Mouse (Mus musculus) testis, postnatal 14 days (tissue): Measurements from ENCODE around the gene Tceanc2.
"Not testable (repeated sequence)": the region's sequence is repeated elsewhere in the genome, so short reads cannot be mapped to it uniquely, and the experiment has no call there.

Source experiments
- DNase-seq: peaks from one replicate; pipeline ENCODE4 v3.0.0; 2021; ENCODE audit warnings: low spot score

Tceanc2 gene

DNA sequence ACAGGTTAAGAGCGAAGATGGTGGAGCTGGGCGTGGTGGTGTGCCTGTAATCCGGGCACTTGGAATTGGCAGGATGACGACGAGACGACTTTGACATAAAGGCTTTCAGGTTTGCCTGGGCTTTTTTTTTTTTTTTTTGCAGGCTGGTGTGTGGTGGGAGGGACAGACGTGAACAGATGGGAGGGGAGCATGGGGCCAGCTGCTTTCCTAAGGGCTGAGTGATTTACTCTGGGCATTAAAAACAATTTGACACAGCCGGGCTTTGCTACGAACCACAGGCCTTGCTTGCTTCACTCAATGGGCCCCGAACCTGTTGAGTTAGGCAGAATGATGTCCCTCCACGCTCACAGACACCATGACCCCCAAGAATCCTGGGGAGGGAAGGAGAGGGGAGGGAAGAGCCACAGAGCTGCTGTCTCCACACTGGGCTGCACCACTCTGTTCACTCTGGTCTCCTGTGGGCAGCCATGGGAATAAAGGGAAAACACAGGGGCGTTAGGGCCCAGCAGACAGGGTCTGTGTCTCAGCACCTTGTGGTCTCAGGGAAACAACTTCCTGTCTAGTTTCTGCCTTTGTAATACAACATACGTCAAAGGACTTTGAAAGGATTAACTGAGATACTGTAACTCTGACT, 51.9 kb downstream of the Tceanc2 start:
- no peak for DNase-seq

DNA sequence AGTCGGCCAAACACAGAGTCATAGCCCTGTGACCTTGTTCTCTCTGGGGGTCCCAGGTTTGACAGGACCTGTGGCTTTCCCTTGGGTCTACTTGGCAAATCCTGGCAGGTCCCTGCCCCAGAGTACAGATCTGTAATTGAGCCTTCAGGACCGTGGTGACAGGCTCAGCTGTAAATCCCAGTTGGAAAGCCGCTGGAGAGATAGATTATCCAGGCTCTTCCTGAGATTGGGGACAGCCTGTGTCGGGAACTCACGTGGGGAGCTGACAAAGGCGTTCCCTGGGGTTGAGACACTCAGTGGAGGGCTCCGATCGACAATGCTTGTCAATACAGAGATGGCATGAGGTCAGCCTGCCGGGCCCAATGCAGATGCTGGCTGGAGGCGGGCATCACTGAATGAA, 52.5 kb downstream of the Tceanc2 start:
- DNase-seq, result no peak

DNA sequence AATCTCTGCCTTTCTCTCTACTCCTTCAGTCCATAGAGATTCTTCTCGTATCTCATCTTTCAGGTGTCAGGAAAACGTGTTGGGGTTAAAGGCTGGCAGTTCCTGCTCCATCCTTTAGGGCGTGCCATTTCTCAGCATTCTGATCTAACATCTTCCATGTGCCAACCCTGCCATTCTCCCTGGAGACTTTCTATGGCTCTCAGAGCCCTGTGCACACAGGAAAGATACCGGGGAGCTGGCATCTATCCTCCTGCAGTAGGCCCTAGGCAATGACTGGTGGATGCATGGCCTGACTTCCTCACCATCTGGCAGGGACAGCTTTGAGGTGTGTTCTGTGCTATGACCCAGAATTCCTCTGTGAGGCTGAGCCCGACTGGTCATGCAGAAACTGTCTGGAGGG, 53.8 kb downstream of the Tceanc2 start:
- DNase-seq, result no peak

DNA sequence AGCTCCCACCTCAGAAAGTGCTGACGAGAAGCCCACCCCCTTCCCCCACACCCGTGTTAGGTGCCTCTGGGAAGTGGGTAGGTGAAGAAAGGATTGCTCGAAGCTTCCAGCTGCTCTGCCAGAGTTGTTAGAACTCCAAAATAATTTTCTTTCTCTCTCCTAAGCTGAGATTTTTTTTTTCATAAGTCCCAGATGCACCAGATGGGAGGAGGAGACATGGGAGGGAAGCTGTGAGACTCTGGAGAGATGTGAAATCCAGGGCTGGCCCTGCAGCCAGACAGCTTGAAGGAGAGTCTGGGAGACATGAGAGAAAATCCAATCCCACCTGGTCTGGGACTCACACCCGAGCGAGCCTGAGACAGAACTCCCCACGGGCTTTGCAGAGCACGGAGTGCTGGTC, 54.5 kb downstream of the Tceanc2 start:
- no peak for DNase-seq

DNA sequence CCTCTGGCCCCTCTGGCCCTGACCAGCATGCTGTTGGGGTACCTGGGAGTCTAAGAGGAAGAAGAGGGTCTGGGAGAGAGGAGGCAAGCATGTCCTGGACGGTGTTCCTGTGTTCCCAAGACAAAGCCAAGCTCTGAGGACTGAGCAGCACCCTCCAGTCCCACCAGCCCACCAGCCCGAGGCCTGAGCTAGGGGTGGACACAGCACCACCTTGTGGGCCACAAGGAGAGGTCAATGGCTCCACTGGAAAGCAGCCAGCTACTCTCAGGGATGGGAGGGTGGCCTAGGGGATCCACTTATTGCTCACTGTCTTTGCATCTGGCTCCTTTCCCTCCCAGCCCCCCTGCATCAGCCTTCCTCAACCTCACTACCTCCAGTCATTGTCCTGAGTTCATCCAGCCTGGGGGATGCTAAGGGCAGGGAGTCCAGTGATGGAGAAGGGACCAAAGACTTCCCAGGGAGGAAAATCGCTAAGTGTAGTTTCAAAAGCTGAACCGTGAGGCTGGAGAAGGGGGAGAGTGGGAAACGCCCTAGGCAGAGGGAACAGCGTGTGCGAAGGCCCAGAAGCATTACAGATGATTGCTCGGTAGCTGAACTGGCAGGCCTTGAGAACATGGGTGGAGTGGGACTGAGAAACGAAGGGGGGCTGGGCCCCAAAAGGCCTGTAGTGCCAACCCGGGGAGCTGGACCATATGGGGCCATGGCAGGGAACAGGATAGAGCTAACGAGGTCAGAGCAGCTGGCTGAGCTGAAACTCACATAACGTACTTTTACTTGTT, 57.6 kb downstream of the Tceanc2 start:
- peak; percentile 22 for DNase-seq

DNA sequence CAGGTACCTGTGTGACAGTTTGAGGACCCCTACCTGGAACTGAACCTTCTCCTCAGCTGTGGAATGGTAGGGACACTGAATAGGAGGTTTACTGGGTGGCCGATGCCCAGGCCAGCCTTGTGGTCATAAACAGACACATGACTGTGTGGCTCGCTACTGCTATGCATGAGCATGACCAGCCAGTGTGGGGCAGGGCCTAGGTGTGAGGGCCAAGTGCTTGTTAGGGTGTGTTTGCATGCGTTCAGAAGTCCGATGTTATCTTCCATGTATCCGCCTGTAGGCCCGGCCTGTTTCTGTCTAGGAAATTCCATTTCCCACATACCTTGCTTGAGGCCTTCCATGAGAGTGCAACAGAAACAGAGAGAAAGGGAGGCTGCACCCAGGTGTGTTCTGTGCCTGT, 58.2 kb downstream of the Tceanc2 start:
- no peak for DNase-seq

DNA sequence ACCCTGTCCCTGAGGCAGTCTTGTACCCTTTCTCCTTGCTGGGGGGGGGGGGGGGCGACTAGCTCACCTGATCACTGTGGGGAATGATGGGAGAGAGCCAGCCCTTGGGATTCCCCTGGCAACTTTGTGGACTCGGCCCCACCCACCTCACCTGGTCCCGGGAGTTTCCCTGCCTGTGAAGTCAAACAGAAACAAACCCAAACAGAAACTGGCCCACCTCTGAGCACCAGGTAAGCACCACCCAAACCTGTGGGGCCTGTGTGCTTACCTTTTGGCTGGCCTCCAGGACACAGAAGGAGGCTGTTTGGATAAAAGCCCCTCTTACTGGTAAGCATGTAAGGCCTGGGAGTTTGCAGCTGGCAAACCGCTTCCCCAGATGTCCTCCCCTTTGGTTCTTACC, 59.9 kb downstream of the Tceanc2 start:
- no peak for DNase-seq

DNA sequence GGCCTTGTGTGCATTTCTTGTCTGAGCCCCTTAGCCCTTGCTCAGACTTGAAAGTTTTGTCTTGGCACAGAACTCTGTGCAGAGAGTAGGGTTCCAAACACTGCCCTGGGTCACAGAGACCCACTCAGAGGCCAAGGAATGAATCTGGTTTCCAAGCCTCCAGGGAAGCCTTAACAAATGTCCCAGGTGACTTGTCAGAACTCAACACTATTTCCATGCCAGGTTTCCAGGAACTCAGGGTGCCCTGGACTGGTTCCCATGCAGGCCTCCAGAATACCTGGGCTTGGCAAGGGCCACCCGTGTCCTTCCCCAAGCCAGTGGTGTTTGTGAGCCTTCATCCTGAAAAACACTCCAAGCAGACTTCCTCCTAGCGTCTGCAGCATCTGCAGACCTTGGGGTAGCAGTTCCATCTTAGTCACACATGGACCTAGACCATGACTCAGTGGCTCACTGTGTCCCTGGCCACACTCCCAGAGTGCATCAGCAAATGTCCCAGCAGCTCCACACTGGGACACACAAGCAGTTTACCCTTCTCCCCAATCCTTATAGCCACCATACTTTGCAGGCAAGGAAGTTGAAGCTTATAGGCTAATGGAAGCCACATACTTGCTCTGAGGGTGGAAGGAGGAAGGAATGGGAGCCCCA, 61.1 kb downstream of the Tceanc2 start:
- no peak for DNase-seq

DNA sequence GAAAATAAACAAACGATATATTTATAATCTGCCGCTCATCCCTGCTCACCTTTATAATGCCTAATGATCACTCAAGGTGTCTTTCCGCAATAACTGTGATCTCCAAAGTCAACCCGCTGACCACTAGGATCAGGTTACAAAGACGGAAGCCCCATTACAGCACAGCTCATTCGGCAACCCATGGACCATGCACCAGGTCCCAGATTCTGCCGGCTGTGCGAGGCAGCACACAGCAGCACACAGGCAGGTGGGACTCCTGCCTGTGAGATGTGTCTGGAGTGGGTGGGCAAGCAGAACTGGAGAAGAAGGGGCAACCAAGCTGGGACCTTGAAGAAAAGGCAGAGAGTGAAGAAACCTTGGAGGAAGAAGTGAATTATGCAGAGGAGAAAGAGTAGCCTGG, 64.6 kb downstream of the Tceanc2 start:
- DNase-seq, result no peak

DNA sequence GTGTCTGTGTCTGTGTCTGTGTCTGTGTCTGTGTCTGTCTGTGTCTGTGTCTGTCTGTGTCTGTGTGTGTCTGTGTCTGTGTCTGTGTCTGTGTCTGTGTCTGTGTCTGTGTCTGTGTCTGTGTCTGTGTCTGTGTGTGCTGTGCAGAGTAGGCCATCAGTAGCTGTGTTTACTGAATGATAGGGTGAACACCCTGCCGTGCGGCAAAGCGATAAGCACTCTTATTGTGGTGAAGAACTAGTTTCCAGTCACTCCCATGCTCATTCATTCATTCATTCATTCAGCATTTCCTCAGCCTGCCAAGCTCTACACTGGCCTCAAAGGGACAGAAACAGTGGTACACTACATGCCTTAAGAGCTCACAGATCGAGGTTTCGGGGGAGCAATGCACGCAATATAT, 69.7 kb downstream of the Tceanc2 start:
- not testable (repeated sequence) for DNase-seq

DNA sequence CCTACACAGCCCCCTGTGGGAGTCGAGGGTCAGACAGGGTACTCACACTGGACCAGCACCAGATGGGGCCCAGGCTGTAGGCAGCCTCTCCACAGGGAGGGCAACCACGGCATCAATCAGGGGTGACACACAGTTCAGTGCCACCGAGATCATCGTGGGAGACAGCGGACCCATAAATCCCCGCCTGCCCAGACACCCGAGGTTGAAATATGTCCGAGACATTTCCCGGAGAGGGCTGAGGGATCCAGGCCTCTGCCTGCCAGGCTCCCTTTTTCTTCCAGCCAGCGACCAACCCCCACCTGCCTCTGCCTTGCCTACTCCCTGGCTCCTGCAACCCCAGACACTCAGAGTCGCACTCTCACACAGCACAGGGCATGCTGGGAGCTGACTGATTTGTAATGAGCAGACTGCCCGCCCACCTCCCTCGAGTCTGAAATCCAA, 70.6 kb downstream of the Tceanc2 start:
- no peak for DNase-seq

DNA sequence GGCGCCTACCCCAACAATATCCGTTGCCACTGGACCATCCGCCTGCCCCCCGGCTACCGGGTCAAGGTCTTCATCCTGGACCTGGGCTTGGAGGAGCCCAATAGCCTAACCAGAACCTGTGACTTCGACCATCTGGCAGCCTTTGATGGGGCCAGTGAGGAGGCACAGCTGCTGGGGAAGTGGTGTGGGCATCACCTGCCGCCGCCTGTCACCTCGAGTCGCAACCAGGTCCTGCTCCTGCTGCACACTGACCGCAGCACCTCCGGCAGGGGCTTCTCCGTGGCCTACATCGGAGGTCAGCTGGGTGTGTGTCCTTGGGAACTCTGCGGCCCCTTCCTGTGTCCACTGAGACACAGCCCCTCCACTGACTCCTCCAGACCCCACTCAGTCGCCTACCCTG, 72.1 kb downstream of the Tceanc2 start:
- no peak for DNase-seq

DNA sequence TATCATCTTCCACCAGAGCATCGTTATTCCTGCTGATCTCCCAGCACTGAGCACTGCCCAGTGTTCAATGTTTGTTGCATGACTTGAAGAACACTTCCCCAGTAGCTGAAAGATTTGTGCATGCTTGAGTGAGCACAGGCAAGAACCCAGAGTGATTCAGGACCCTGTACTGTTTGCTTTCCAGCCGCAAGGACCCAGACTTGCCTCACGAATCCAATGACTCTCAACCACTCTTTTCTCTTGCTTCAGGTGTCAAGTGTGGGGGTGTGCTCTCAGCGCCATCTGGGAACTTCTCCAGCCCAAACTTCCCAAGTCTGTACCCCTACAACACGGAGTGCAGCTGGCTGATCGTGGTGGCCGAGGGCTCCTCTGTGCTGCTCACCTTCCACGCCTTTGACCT, 76.7 kb downstream of the Tceanc2 start:
- no peak for DNase-seq

DNA sequence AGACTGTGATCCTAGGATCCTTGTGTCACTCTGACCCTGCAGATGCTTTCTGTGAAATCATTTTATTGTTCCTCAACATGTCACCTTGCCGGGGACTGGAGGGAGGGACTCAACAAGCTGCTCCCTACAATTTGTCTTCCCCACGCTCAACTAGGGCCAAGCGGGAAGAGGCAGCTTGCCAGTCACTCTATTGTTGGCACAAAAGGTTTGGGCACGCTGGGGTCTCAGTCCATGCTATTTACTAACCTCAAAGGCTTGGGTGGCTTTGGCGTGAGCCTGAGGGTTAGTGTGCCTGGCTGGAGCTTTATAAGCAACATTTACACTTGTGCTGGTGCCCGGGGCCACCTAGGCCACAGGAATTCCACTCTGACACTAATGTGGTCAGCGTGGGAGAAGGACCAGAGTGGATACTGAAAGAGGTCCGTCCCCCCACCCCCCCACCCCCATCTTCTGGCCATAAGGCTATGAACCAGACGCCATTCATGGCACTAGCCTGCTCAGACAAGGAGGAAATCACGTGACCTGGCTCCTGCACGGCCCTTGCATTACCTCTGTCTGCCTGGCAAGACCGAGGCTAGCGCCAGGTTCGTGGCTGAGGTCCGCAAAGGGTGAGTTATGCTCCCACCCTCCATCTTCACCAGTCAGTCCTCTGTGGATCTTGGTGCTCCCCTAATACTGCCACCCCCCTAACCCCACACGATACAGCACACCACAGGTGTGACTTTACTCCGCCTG, 80.0 kb downstream of the Tceanc2 start:
- no peak for DNase-seq

DNA sequence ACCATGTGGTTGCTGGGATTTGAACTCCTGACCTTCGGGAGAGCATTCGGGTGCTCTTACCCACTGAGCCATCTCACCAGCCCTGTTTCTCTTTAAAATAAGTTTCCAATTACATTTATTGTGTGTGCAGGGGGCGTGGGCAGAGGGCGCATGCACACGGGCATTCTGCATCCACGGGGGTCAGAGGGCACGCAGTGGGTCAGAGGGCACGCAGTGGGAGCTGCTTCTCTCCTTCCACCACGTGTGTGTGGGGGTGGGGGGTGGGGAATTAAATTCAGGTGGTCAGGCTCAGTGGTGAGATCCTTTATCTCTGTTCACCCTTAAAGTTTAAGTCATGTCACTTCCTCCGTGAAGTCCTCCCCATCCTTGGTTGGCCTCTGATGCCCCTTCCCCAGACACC, 80.5 kb downstream of the Tceanc2 start:
- DNase-seq, result no peak

DNA sequence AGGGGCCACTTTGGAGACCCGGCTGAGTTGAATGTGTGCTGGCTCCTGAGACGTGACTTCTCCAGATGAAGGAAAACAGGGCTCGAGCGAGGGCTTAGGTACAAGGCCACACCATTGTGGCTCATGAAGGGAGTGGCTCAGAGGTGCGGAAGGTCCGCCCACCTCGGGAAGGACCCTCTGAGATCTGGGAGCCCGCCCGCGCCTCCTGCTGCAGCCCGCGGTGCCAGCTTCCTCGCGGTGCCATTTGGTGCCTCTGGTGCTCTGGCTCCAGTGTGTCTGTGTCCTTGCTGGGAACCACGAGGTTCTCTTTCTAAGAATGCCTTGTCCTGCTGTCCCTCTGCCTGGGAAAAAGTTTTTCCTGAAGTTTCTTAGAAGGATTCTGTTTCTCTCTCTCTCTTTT, 81.0 kb downstream of the Tceanc2 start:
- no peak for DNase-seq

DNA sequence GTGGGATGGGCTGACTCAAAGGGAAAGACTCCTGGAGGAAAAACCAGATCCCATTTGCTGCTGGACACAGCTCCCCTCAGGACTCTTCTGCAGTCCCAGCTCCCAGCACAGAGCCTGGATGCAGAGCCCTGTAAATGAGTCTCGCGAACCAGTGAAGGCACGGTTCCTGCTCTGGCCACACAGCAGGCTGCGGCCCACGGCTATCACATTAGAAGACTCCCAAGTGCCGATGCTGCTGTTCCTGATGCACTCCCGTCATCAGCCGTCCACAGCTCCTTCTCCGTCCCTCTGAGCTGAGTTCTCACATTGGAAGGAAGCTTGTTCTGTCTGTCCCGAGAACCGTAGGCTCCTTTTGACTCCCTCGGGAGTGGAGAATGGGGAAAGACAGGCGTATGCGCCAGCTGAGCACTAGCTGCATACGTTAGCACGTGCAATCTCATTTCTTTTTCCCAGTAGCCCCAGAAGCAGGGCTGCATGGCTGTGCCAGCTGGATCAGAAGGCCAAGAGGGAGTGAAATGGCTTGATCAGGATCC, 82.0 kb downstream of the Tceanc2 start, which contains the start of gene Cdcp2:
TSS of gene Cdcp2 (plus strand) at position 51 of the 533 bp plus-strand sequence.
- no peak for DNase-seq

DNA sequence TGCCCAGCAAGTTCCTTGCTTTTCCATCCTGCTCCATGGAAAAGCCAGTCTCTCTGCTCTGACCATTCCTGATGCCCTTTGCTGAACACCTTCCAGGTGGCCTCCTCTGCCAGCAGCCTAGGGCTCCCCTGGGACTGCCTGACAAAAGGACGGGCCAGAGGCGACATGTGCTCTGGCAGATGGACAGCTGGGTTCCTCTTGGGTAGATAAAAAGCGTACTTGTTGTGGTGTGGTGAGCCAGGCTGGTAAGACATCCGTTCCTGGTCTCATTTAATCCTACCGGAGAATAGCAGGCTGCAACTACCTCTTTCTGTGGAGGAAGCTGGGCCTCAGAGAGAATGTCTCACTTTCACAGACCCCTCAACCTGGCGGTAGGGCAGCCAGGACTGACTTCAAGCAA, 82.9 kb downstream of the Tceanc2 start:
- no peak for DNase-seq

DNA sequence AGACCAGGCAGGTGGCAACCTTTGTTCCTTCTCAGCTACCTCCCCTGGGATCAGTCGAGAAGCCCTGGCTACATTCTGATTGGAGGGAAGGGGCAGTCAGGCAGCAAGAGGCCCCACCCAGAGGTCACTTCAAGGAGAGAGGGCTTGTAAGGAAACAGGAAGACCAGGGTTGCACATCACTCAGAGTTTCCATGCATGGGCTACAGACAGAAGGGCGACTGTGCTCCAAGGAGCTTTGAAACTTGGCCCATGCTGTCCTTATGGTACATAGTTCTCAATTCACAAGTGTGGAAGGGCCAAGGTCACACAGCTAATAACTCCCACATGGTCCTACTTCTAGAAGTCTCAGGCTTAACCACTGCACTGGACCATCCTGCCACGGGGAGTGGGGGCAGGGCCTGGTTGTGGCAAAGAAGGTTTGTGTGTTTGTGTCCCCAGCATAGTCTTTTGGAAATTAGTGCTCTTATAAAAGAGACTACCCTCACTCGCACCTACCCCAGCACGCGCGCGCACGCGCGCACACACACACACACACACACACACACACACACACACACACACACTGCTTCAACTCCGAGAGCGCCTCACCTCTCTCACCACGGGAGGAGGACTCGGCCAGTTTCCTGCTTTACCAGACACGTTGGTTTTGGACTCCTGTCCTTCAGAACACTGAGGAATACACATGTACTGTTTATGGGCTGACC, 84.3 kb downstream of the Tceanc2 start:
- DNase-seq, result no peak

DNA sequence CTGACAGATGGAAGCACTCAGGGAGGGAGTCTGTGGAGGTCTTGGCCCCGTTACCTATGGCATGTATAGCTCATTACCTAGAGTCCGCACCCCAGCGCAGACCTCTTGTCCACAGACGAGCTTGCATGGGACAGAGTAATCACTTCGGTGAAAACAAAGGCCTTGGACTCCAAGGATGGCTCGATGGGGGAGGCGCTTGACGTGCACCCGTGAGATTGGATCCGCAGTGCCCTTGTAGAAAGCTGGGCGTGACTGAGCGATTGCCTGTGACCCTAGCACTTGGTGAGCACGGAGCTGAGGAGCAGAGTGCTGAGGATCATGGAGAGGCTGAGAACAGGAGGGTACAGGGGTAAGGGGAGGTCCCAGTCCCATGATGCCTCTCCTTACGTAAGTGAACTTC, 87.2 kb downstream of the Tceanc2 start:
- DNase-seq, result no peak

DNA sequence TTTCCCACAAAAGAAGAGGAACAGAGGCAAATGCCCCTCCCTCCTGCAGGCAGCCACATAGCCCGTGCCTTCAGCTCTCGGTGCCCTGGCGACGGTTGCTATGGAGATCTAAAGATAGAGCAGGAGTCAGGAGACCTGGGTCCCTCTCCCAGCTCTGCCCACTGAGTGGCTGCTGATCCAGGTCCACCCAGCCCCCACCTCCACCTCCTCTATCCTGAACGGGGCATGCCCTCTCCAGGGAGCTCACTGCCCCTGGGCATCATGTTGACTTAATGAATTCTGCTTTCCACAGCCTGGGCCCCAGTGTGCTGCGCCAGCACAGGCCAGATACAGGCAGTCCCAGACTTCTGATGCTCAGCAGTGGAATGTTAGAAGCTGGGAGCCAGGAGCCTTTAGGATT, 94.1 kb downstream of the Tceanc2 start:
- DNase-seq, result no peak

DNA sequence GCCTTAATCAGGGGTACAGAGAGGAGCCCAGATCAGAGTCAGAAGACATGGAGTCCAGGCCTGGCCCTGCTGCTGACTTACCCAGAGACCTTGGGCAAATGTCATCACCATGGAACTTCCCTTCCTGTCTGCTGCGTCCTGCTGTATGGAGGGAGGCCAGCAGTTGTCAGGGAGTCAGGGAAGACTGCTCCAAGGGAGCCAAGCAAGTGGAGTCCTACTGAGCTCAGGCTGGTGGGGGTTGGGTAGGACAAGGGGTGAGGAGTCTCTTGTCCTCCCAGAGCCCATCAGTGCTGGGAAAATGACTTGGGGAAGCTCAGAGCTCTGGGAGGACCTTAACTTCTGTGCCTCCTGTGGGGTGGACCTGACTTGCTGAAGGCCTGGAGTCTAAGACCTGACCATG, 94.6 kb downstream of the Tceanc2 start:
- no peak for DNase-seq
